Mouse (Mus musculus) brain, embryonic 18.5 days (tissue): ENCODE measurements around the gene Klhl3.
"Not testable (repeated sequence)": the region's sequence is repeated elsewhere in the genome, so short reads cannot be mapped to it uniquely, and the experiment has no call there.

Source experiments
- DNase-seq: peaks from one replicate; pipeline ENCODE4 v3.0.0-alpha.2; 2012; ENCODE audit warnings: low read depth, low spot score

Gene Klhl3

DNA sequence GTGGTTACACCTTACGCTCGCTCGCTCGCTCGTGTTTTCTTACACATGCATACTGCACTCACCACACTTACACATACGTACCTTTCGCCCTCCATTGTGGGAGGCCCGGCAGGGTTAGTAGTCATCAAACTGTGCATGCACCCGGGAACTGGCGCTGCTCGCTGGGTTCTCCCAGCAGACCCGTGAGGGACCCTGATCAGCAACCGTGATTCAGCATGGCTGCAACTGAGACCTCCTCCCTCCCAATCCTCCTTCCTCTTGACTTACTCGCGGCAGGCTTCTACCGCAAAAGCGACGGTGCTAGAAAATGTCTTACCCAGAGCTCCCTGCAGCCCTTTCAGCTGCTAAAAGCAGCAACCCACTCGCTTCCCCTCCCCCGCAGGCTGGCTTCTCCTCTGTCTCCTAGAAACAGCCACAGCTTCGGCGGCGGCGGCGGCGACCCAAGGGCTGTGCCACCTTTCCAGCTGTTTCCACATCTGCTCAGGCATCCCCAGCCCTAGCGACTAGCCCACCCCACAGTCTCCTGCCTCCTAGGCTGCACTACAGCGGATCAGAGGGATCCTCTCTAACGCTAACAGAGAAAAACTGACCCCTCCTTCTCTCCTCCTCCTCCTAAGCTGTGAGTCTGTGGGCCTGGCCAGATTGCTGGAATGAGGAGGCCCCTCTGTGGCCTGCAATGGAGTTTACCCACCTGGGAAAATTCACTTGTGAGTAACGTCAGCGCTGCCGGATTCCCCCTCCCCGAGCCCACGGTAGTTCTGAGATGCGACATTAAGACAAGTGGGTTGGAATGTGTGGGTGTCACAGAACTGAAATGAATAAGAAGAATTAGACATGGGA lies at the start of gene Klhl3:
TSS of gene Klhl3 (minus strand) at position 532 of the 840 bp plus-strand sequence.
- no peak for DNase-seq

DNA sequence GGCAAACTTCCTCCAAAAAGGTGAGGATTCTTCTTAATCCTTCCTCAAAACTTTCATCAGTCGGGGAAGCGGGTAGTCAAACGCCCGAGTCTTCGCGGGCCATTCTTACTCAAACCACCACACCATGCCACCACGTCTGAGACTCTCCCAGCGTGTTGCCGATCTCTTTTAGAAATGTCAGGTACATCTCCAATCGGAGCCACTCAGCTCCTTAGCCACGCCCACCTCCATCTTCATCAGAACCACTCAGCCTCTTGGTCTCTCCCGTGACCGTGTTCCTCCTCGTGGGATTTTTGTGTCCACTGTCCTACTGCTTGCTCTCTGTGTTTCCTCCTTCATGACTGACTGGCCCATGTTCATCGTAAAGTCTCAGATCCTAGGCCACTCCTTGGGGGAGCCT lies 47.4 kb upstream of the Klhl3 start:
- DNase-seq: no peak

DNA sequence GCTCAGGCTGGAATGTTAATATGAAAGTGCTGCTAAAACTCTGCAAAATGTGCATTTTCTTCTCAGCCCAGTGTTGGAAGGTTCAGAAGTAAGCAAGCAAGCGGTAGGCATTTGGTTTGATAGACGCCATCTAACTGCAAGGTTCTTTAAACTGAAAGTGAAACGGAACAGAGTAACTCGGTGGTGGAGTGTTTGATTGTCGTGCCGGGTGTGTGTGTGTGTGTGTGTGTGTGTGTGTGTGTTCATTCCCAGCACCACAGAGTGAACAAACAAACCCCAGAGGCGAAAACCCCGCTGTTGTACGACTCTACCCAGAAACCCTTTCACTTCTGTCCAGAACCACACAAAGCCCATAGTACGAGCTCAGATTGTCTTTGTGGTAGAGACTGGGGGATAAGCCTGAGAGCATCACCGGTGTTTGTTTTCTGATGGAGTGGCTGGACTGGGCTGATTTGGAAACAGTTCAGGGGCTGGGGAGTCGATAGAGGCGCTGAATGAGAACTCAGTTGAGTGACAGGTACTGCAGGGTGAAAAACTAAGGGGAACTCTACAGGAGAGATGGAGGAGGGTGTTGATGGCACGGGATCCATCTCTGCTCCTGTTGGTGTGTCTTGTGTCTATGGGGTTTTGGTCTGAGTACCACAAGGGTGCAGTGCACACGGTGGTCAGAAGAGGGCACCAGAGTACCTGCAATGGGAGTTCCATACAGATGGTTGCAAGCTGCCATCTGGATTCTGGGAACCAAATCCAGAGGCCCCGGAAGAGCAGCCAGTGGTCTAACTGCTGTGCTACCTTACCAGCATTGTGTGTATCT lies 44.9 kb upstream of the Klhl3 start:
- peak; percentile 54 for DNase-seq

DNA sequence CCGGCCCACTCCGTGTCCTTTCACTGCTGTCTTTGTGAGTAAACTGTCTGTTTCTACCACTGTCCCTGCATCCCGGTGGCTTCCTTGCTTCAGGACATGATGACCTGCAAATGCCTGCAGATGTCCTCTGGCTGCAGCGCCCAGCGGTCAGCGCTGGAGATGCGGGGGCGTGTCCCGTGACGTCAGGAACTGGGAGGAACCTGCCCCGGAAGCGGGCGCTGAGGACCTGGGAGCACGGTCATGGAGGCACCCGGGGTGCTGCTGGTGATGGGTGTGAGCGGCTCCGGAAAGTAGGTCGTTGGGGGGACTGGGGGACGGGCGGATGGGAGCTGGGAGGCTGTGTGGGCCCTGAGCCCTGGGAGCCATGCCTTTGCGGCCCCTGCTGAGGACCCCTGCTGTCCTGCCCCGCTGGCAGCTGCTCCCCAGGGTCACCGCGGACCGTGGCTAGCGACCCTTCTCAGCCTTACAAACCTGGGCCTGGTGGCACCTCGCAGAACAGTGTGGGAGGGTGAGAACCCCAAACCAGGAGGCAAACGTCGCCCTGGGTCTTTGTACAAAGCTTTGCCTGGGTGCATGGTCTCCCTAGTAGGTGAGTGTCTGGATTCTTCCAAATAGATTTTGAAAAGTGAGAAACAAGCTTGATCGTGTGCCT lies 44.2 kb upstream of the Klhl3 start, which contains the start of gene Idnk:
TSS of gene Idnk (plus strand) at position 203 of the 652 bp plus-strand sequence.
- DNase-seq: peak; percentile 37

DNA sequence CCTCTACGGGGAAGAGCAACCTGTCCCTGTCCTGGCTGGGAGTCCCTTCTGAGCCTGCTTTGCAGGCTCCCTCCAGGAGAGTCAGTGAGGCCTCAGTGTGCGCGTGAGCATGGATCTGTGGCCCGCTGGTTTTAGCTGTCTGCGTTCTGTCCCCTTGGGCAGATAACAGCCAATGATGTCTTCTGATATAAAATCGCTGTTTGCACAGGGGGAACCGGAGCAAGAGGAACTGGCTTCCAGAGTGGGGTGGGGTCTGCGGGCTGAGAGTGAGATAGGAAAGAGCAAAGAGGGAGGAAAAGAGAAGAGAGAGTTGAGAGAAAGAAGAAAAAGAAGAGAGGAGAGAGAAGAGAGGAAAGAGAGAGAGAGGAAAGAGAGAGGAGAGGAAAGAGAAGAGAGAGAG lies 43.6 kb upstream of the Klhl3 start:
- DNase-seq: peak; percentile 1

DNA sequence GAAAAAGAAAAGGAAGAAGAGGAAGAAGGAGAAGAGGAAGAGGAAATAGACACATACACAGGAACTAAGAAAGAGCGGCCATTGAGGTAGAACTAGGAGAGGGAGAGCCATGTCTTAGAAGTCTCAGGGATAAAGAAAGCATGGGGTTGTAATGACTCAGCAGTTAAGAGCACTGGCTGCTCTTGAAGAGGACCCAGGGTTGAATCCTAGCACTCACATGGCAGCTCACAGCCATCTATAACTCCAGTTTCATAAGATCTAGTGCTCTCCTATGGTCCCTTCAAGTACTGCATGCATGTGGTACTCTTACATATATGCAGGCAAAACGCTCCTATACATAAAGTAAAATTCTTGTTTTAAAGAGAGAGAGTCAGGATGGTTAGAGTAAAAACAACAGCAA lies 42.6 kb upstream of the Klhl3 start:
- no peak for DNase-seq

DNA sequence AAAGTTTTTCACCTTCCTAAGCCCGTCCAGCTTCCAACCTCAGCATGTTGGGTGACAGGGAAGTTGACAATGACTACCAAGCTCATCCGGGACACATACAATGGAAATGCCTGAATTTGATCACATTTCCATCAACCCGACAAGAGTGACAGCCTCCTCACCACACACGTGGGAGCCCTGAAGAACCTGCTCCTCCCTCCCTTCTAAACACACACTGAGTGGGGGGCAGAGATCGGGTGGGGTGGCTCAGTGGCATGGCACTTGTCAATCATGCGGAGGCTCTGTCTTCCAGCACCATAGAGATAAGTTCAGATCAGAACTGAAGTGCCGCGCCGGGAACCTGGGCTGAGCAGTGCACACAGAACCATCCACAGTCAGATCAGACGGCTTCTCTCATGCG lies 37.0 kb upstream of the Klhl3 start:
- DNase-seq: no peak

DNA sequence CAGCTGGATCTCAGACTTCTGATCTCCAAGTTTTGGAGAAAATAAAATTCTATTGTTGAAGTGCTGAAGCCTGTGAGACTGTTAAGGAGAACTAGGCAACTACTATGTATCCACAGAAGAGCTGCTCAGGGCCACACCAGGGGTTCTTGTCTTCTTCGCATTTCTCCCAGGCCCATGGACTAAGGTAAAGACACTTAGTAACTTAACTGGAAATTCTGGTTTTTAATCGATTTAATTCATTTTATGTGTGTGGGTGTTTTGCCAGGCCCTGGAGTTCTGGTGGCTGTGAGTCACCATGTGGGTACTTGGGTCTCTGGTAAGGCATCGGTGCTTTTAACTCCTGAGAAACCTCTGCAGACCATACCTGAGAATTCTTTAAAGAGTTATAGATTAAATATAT lies 36.2 kb upstream of the Klhl3 start:
- DNase-seq: no peak

DNA sequence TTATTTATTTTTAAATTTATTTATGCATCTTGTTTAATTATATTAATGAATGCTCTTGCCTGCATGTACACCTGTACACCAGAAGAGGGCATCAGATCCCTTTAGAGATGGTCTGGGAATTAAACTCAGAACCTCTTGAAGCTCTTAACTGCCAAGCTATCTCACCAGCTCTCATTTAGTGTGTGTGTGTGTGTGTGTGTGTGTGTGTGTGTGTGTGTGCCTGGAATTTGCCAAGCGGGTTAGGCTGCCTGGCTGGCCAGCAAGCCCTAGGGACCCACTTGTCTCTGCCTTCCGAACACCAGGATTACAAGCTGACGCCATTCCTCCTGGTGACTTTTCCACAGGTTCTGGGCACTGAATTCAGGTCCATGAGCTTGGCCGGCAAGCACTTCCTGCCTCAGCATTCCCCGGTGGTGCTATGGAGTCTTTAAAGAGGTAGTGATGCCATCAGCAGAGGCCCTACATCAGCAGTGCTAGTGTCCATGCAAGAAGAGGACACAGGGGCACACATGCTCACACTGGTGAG lies 35.7 kb upstream of the Klhl3 start:
- DNase-seq: no peak

DNA sequence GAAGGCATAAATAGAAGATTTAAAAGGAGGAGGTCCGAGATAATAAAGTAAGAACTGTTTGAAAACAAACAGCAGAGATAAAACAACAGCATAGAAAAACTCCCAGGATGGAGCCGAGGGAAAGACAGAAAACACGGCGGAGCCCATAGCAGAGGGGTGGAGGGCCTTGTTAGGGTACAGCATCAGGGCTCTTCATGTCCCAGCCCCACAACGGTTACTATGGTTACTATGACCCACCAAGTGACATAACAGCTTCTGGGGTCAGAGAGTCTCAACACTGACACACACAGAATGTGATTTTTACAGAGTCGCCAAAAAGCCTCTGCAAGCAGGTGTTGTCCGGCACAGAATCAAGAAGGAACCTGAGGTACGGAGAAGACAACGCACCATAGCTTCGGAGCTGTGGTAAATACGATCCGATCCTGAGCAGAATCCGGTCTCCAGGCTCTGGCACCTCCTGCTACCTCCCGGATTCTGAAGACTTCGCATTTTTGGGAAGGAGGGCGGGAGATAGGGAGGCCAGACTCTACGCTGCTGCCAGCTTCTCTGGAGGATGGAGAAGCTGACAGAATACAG lies 35.0 kb upstream of the Klhl3 start:
- DNase-seq: no peak

DNA sequence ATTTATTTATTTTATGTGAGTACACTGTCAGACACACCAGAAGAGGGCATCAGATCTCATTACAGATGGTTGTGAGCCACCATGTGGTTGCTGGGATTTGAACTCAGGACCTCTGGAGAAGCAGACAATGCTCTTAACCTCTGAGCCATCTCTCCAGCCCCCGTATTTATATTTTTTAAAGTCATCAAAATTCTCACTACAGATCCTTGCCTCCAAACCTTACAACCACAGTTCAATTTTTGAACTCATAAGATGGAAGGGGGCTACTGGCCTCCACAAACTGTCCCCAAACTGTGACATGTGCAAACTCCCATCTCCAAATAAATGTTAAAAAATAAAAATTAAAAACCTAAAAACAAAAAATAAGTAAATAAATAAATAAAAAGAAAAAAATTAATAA lies 34.4 kb upstream of the Klhl3 start:
- no peak for DNase-seq

DNA sequence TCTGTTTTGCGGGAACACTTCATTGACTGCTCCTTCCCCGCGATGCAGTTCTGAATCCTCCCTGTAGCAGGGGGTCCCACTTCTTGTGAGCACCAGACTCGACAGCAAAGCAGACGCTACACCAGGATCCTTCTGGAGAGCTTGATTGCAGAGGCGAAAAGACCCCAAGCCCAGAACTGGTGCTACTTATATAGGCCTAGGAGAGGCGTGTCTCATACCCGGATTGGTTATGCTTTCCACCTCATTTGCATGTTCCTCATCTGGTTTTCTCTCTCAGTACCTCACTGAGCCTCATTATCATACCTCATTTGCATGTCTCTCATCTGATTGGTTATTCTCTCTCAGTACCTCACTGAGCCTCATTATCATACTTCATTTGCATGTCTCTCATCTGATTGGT lies 33.2 kb upstream of the Klhl3 start:
- DNase-seq: not testable (repeated sequence)

DNA sequence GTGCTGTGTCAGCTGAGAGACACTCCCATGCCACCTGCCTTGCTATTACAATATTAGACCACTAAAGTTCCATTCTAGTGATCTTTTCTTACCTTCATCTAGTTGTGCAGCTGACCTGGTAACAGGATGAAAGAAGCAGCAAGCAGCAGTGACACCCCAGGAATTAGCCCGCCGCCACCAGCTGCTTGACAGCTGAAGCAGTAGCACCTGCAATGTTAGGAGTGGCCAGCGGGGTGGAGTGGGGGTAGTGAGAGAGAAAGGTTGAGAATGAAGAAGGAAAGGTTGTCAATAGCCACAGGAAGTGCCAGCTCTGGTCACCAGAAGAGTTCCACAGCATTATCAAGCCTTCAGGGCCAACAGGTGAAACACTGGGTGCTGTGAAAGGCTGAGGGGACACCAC lies 18.3 kb upstream of the Klhl3 start:
- DNase-seq: no peak

DNA sequence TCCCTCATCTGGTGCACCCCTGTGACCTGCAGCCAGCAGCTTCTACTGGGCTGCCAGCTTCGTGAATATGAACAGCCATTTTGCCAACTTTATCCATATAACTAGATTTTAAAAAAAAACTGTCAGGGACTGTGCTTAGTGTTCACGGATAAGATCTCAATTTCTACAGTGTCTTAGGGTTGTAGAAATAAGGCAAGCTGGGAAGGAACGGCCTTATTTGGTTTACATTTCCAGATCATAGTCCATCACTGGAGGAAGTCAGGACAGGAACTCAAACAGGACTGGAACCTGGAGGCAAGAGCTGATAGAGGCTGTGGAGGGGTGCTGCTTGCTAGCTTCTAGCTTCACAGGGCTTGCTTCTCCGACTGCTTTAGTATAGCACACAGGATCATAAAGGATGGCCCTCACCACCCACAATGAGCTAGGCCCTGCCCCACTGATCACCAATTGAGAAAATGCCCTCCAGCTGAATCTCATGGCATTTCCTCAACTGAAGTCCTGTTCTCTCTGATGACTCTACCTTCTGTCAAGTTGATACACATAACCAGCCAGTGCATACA lies 16.4 kb upstream of the Klhl3 start:
- DNase-seq: no peak

DNA sequence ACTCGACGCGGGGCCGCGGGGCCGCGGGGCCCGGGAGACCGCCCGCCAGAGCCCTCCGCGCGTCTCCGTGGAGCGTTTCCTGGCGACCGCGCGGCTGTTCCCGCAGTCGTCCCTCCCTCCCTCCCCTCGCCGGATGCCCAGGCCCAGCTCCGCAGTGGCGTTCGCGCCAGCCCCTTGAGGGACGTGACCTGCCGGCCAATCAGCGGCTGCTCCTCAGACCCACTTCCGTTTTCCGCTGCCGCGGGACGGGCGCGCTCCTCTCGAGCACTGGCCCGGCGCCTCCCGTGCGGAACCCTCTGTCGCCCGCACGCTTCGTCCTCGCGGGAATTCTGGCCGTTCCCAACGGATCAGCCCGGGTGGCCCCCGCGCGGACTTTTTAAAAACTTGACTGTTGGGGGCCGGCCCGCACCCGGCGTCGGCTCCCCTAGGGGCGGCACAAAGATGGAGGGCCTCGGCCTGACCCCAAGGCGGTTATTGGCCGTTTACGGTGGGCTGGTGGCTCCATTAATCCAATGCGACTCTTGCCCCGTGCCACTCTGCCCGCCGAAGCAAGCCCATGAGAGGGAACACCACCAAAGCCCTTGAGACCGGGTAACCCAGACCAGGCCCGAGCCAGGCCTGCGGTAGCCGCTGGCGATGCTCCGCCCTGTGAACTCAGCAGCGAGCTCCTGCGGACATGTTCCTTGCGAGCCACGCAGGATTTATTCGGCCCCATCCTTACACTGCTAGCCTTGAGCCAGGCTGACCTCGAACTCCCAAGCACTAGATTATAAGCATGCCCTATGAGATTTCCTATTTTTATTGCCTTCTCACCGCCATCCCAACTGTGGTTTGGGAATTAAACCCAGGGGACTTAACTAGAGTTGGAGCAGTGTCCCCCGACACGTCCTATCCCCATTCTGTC lies 15.6 kb upstream of the Klhl3 start:
- peak; percentile 91 for DNase-seq

DNA sequence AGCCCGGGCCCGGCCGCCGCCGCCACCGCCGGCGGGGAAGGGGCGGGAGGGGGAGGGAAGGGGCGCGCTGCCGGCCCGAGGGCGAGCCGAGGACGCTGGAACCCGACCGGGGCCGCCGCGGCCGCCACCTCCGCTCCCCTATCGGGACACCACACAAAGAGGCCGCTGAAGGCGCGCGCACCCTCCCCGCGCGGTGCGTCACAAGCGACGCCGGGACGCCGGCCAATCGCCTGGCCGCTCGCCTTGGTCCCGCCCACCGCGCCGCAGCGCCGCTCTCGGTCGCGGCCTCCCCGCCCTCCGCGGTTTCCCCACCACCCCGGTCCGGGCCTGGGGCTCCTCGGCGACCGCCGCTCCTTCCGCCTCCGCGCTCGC lies 15.0 kb upstream of the Klhl3 start, which contains the start of gene Hnrnpa0:
TSS of gene Hnrnpa0 (minus strand) at position 161 of the 372 bp plus-strand sequence.
- peak; percentile 85 for DNase-seq

DNA sequence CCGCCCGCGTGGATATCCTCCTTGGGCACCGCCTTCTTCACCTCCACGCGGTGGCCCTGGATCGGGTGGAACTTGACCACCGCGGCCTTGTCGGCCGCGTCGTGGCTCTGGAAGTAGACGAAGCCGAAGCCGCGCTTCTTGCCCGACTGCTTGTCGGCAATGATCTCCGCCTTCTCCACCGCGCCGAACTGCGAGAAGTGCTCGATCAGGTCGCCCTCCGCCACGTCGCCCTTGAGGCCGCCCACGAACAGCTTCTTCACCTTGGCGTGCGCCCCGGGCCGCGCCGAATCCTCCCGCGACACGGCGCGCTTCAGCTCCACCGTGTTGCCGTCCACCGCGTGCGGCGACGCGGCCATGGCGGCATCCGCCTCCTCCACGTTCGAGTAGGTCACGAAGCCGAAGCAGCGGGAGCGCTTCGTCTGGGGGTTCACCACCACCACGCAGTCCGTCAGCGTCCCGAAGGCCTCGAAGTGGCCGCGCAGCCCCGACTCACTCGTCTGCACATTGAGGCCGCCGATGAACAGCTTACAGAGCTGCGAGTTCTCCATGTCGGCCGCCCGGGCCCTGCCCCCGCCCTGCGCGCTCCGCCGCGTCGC lies 14.5 kb upstream of the Klhl3 start:
- DNase-seq: no peak

DNA sequence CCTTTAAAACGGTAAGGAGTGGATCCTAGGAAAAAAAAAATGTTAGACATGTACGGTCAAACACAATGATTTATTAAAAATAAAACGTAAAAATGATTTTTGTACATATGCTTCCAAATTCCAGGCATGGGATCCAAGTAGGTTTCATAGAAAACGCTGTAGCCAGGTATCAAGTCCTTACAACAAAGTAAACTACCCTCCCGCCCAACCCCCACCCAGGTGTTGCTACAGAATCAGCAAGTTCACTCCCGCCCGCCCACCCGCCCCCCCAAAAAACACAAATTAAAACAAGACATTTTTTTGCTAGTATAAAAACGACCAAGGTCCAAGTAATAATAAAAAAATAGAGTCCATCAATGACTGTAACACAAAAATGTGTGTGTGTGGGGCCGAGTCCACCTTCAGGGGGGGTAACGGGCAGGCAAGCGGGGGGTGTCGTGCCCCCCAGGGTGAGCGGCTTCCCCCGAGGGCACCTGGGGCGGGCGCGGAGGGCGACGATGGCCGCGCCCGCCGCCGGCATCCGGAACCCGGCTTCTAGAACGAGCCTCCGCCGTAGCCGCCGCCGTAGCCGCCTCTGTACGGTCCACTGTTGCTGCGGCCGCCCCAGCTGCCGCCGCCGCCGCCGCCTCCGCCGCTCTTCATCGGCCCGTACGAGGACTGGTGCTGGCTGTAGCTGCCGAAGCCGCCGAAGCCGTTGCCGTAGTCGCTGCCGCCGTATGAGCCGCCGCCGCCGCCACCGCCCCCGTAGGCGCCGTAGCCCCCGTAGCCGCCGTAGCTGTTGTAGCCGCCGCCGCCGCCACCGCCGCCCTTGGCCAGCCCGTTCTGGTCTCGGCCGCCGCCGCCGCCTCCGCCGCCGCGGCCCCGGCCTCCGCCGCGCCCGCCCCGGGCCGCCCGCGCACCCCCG lies 13.7 kb upstream of the Klhl3 start:
- no peak for DNase-seq

DNA sequence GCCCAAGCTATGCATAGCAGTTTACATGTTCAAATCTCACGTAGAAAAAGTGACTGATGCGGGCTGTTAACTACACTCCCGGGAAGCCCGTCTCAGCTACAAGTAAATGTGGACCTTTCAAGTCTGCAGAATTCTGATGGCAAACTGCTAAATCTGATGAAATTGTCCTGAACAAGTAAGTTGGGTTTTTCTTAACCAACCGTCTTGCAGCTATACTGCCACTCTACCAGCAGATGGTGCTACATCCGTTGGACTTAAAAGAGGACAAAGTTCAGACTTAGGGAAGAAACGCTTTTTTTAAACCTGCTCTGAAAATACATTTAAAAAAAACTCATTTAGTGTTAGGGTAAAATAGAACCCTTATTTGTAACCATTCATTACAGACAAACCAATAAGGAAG lies 12.7 kb upstream of the Klhl3 start:
- DNase-seq: no peak
